Mouse (Mus musculus) T-helper 1 cell (primary cell): Measurements from ENCODE around the gene Gm8332.
"Not testable (repeated sequence)": the region's sequence is repeated elsewhere in the genome, so short reads cannot be mapped to it uniquely, and the experiment has no call there.

ENCODE experiments used
- in situ Hi-C: fragments of 300-600 bp; cut with MboI, MseI; formaldehyde crosslinking; loops from one replicate; pipeline ENCODE4 v1.15.1; 2025; ENCODE audit warnings: high pct_unique_total_duplicates

The Gm8332 gene

DNA sequence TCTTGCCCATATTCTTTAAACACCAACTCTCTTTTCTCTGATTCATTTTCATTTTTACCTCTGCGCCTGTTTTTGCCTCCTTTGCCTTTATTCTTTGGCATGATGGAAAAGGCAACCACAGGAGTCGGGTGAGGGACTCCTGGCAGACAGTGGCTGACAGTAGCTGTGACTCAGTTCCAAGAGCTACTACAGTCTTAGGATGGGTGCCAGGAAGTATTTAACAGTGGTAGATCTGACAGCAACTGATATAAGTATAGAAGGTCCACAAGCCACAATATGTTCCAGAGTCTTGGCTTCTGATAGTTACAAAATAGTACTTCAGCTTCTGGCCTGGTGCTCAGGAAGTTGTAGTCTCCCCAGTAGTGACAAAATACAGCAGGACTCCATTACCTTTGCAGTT lies at the start of gene Gm8332:
Gene Gm8332, minus strand, starts transcription at position 101 of the 400 bp plus-strand sequence.
- in situ Hi-C loops: loop anchor here (10.0 kb wide), 1 partner anchor 465 kb away; no protein-coding TSS in a partner anchor

DNA sequence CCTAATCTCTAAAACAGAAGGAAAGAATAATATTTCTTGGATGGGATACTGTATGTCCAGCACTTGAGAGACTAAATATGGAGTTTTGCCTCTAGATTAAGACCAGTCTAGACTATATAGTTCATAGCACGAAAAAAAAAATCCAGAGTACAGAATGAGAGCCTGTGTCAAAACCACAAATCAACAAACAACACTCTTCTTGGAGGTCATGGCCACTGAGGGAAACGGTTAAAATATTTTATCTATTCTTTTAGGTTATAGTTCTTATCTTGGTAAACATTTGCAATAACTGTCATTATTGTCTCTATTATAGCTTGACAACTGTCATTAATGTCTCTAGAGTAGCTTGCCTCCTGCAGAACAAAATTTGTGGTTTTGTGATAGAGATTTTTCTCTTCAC lies 47.3 kb upstream of the Gm8332 start:
- in situ Hi-C loops: loop anchor here (10.0 to 25.0 kb wide), 2 partner anchors 285 to 642 kb away; partner anchors contain the start of genes Gm2075 and Gm6803

DNA sequence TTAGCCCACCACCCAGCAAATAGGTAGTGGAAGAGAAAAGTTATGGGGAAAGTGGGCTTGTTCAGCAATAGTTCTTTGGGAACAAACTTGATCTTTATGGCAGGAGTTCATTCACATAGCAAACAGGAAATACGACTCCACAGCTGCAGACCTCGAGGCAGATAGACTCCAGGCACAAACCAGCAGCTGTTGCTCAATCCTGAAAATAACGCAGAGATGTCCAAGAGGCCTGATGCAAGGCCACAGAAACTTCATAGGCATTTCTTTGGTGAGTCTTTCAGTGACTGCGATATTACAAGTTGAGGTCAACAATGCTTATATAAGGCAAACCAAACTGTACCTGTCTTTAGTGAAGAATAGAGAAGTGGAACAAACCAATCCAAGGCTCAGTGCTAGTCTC lies 43.2 kb upstream of the Gm8332 start:
- in situ Hi-C loops: loop anchor here (10.0 to 25.0 kb wide), 2 partner anchors 281 to 638 kb away; partner anchors contain the start of genes Gm2075 and Gm6803

DNA sequence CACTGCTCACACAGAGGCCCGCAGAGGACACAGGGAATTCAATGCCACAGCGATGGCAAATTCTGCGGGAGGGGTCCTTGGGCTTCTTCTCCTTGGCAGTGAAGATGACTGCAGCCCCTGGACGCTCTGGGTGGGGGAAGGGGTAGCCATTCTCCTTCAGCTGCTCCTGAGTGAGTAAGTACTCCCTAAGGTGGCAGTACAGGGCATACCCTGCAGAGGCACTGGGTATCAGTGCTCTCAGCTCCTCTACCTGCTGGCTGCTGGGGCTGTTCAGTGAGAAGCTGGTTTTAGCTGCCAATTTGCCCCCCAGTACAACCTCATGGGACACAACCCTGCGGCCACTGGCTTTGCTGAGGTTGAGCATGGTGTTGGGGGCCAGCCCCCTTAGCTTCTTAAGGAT lies 35.3 kb upstream of the Gm8332 start:
- in situ Hi-C loops: loop anchor here (25.0 kb wide), 1 partner anchor 273 kb away; the partner anchor contains the start of genes Gm2075 and Gm6803

DNA sequence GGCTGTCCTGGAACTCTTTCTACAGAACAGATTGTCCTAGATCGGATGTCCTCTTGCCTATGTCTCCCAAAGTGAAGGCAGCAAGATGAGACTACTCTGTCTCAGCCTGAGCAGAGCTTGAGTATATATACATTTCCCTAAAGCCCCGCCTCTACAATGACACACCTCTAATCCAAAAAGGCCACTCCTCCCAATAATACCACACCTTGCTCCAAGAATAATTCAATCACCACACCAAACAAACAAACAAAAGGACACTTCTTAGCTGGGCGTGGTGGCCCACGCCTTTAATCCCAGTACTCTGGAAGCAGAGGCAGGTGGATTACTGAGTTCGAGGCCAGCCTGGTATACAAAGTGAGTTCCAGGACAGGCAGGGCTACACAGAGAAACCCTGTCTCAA lies 24.5 kb upstream of the Gm8332 start, which contains the start of gene Gm5662:
Gene Gm5662, minus strand, starts transcription at position 101 of the 400 bp plus-strand sequence.
- in situ Hi-C loops: not testable (repeated sequence)

DNA sequence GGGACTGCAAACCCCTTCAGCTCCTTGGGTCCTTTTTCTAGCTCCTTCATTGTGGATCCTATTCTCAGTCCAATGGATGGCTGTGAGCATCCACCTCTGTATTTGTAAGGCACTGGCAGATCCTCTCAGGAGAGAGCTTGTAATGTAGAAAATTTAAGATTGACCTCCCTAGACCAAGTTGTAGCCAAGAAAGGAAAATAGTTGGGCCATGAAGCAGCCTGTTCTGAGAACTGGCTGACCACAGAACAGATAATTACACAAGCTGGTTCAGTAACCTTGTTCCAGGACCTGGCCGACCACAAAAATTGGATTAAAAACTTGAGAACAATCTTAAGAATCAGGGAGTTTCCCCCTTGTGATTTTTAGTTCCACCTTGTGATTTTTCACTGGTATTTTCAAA lies 7.3 kb upstream of the Gm8332 start:
- in situ Hi-C loops: loop anchor here (5.0 to 10.0 kb wide), 2 partner anchors 370 to 472 kb away; no protein-coding TSS in a partner anchor

DNA sequence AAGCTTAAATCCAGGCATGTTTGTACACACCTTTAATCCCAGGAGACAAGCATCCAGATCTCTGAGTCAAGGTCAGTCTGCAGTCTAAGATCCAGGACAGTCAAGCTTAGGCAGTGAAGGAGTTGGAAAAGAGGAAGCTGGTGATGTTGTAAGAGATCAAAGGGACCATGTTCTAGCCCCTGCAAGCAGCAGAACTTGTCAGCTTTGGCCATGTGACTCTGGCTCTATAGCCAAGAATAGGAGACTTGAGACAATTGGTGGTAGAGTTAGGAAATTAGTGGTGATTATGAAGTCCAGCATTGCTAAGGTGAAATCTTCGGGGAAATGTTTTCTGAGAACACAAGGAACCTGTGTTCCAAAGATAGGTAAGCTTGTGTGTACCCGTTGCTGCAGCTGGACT lies 6.0 kb upstream of the Gm8332 start:
- in situ Hi-C loops: loop anchor here (5.0 to 10.0 kb wide), 2 partner anchors 369 to 471 kb away; no protein-coding TSS in a partner anchor

DNA sequence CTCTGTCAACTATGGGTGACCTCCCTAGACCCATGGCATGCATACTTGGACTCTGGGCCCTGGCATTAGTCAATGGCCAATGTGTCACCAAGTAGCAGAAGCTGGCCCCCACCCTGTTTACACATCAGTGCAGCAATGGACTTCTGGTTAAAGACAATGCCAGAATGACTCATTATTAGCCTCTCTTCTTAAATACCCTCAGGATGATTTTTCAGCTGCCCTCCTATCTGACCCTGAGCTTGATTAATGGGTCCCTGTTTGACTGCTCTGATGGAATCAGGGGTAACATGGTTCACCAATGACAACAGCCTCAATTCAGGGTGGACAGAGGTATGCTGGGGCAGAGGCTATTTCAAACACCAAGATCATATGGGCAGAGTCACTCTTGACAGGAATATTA lies 4.1 kb downstream of the Gm8332 start:
- in situ Hi-C loops: not testable (repeated sequence)

DNA sequence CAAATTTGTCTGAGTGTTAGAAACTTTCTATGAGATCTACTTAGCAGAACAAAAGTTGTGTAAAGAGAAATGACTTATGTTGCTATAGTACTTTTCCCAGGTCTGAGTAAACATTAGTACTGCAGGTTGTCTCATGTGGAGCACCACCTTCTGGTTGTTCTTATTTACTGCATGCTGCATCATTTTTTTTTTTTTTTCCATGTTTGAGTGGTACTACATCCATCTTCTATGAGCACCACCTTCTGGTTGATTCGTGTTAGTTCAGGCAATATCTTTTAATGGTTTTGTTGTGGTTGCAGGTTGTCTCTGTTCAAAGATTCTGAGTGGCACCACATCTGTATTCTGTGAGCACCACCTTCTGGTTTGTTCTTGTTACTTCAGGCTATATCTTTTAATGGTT lies 7.0 kb downstream of the Gm8332 start:
- in situ Hi-C loops: not testable (repeated sequence)

DNA sequence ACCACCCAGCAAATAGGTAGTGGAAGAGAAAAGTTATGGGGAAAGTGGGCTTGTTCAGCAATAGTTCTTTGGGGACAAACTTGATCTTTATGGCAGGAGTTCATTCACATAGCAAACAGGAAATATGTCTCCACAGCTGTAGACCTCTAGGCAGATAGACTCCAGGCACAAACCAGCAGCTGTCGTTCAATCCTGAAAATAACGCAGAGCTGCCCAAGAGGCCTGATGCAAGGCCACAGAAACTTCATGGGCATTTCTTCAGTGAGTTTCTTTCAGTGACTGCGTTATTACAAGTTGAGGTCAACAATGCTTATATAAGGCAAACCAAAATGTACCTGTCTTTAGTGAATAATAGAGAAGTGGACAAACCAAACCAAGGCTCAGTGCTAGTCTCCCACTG lies 30.5 kb downstream of the Gm8332 start:
- in situ Hi-C loops: no loop called here

DNA sequence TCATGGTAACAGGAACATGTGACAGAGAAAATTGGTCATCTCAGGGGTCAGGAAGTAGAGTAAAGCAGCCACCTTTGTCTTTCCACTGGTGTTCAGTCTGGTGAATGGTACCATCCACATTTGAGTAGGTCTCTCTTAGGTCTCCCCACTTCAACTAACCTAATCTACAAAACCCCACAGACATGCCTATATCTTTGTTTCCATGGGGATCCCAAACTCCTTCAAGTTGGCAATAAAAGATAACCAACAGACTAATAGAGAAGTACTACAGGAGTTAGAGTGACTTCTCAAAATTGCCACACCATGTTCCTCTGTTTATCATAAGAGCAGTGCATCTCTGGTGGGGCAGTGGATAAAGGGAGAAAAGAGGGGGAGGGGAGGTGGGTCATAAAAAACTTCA lies 31.8 kb downstream of the Gm8332 start:
- in situ Hi-C loops: not testable (repeated sequence)

DNA sequence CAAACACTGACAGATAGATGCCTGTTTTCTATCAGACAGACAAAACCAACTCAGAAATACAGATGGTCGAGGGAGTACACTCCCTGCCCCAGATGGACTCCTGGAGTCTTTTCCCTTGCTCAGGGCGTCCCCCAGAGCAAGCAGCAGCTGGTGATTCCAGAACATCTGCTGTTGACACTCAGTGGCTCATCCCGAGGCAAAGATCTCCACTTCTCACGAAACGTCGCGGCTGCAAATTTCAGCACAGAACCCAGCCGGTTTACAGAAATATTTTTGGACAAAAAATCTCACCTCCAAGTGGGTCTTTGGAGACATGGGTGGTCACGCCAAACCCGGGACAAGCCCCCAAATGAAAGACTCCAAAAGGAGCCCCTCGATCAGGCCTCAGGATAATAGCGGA lies 35.3 kb downstream of the Gm8332 start:
- in situ Hi-C loops: no loop called here

DNA sequence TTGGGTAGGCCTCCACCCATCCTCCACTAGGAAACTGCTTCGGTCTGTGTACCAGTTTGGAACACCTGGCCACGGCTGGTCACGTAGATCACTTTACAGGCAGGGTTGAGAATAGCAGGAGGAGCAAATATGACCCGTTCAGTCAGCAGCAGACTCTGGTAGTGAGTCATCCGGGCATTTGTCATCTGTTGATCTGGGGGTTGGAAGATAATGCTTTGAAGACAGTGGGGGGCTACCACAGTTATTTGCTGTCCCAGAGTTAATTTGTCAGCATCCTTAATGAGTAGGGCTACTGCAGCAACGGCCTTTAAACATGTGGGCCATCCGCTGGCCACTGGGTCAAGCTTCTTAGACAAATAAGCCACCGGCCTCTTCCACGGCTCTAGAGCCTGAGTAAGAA lies 38.4 kb downstream of the Gm8332 start:
- in situ Hi-C loops: not testable (repeated sequence)

DNA sequence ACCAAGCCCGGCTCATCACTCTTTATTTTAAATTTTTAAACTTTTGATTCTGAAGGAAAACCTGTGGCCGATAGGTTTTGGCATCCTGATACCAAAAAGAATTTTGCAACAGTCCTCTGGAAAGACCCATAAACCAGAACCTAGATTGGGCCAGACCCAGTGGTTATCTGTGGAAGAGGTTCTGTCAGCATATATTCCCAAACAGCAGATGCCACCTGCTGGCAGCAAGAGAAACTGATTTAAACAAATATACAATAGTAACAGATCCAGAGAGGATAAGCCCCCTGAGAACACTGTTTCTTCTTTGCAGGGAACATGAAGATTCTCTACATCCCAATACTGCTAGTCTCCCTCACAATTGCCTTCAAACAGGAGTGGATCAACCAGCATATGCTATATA lies 47.0 kb downstream of the Gm8332 start:
- in situ Hi-C loops: loop anchor here (5.0 kb wide), 1 partner anchor 626 kb away; no protein-coding TSS in a partner anchor
